Comparison of ENCODE assay signal across 20 mouse cellular contexts in the genomic region with DNA sequence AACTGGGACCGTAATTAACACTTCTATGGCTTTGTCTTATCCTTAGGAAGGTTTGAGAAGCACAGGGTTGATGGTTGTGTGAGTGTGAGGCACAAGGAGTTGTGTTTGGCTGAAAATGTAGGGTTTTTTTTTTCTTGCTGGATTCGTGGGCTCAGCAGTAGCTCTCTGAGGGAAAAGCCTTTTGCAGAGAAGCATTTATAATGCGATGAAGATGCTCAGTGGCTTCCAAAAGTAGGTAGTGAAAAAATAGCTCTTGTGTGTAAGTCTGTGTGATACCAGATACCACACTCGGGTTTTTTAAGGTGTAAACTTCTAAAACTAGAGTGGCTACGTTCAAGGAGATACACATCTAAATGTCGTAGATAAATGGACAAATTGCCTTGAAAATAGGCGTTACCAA.
DNase-seq lines count a peak whose midpoint lies in the region; TF ChIP-seq lines count a peak whose summit lies in the region.
"Had no signal": no experiment of that assay in that cellular context is flagged by ENCODE, and none has a peak within 500 bp of the region (broad histone marks: within the 10 kb centered on the region; RNA-seq: fewer than 3 reads in every experiment).

No protein-coding gene starts in this region.

- peak; percentile 8 for DNase-seq in heart, adult 11 months
- DNase-seq in heart, postnatal 10 days = no peak
- peak; percentile 77 for DNase-seq in brain, adult 2 months (ENCODE audit: low read depth, low spot score)
- no peak for DNase-seq in adrenal gland, adult 8-10 months
- no peak for DNase-seq in right cerebral cortex, postnatal 10 days (ENCODE audit: low spot score in 2 of 2)
- DNase-seq: adrenal gland, adult 2 months; adrenal gland, postnatal 14 days; adrenal gland, postnatal 36 days; cerebellum, adult 11 months; cerebellum, adult 18-20 months; cerebellum, adult 8-10 months; cerebellum, adult 9-11 months; cerebellum, postnatal 14 days; cerebellum, postnatal 36 days had no signal

- H3K27ac ChIP-seq in cortical plate, adult 2 months (ENCODE audit: insufficient read depth, low read length) = 0 out of 2 replicates have a peak overlapping the region, but pooled peaks have one; percentile 35
- H3K27ac ChIP-seq: embryonic facial prominence, embryonic 10.5 days; embryonic facial prominence, embryonic 12.5 days; forebrain, embryonic 10.5 days; forebrain, embryonic 12.5 days had no signal

- H3K4me1 ChIP-seq in cortical plate, adult 2 months (ENCODE audit: control insufficient read depth, insufficient read depth, low read length) = peaks cover 6% of the 10 kb centered on the region
- H3K4me1 ChIP-seq: embryonic facial prominence, embryonic 12.5 days; forebrain, embryonic 12.5 days had no signal

- TF ChIP-seq POLR2A in cortical plate, adult 2 months (IDR thresholded peaks at IDR 0.05; ENCODE audit: extremely low read depth, insufficient read depth, low read length) = no peak

- TF ChIP-seq CTCF in cortical plate, adult 2 months (IDR thresholded peaks at IDR 0.05; ENCODE audit: extremely low read depth, insufficient read depth, low read length) = no peak

- H3K4me3 ChIP-seq in cortical plate, adult 2 months (ENCODE audit: insufficient read depth, low read length) = no peak overlapping the region
- H3K4me3 ChIP-seq: embryonic facial prominence, embryonic 10.5 days; embryonic facial prominence, embryonic 12.5 days; erythroblast, embryonic 14.5 days; forebrain, embryonic 10.5 days; forebrain, embryonic 12.5 days had no signal

- intact Hi-C loops in heart, postnatal 10 days (cut with DNase I) = no loop called here

Comparison
In these comparisons a context has a peak if more than half of its experiments do, and no peak if none do; other contexts are left out.
1. DNase-seq: peak in heart, adult 11 months (single experiment) and brain, adult 2 months (single experiment); none in heart, postnatal 10 days (0 of 2), adrenal gland, adult 8-10 months (single experiment) and right cerebral cortex, postnatal 10 days (0 of 2).